Mouse (Mus musculus) stomach, embryonic 16.5 days (tissue): ENCODE data around the gene Dock1. TPM values are rescaled to one million over a fixed set of nuclear protein-coding genes. Genes with fewer than 3 reads are reported as not detected.

Source experiments
- ATAC-seq: fragments of 200-750 bp; cut with Nextera tagmentation; 2 replicates; pipeline ENCODE4 v1.8.0; 2017; ENCODE audit warnings: moderate number of reproducible peaks, moderate TSS enrichment; ENCODE audit not compliant: insufficient read depth, low FRiP score
- H3K27ac ChIP-seq: fragments of 300-500 bp; sonication (generic); 2 replicates; pipeline ENCODE4 v1.5.1; 2014; ENCODE audit warnings: low read length
- H3K27me3 ChIP-seq: fragments of 300-500 bp; sonication (generic); 2 replicates; pipeline ENCODE4 v1.6.1; 2014; ENCODE audit warnings: low read length, control low read depth, mixed read lengths; ENCODE audit not compliant: control insufficient read depth, insufficient read depth
- H3K36me3 ChIP-seq: fragments of 300-500 bp; sonication (generic); 2 replicates; pipeline ENCODE4 v1.6.1; 2014; ENCODE audit warnings: low read length; ENCODE audit not compliant: control insufficient read depth, insufficient read depth
- H3K4me1 ChIP-seq: fragments of 300-500 bp; sonication (generic); 2 replicates; pipeline ENCODE4 v1.6.1; 2014; ENCODE audit warnings: low read length, control low read depth, mixed read lengths; ENCODE audit not compliant: control insufficient read depth, insufficient read depth
- H3K4me2 ChIP-seq: fragments of 300-500 bp; sonication (generic); 2 replicates; pipeline ENCODE4 v1.6.1; 2014; ENCODE audit warnings: low read depth, low read length, mixed read lengths
- H3K4me3 ChIP-seq: fragments of 300-500 bp; sonication (generic); replicated peaks from 2 replicates; pipeline ENCODE4 v1.5.1; 2014; ENCODE audit warnings: mild to moderate bottlenecking, low read length
- H3K9ac ChIP-seq: fragments of 300-500 bp; sonication (generic); 2 replicates; pipeline ENCODE4 v1.6.1; 2014; ENCODE audit warnings: low read length
- H3K9me3 ChIP-seq: fragments of 300-500 bp; sonication (generic); replicated peaks from 2 replicates; pipeline ENCODE4 v1.6.1; 2016; ENCODE audit warnings: low read length, control low read depth; ENCODE audit not compliant: control insufficient read depth
- WGBS: fragments of 180-500 bp; shearing (Covaris S2); extraction: QIAGEN DNeasy Blood & Tissue Kit; methylation state at CpG from one replicate; pipeline ENCODE4 v1.1.7; 2014; 5-methylcytosine and 5-hydroxymethylcytosine counted together
- polyA plus RNA-seq: library from polyadenylated mRNA; unstranded; fragments of >200 nt; fragmentation: Nextera tagmentation; extraction: Ambion mirVana; gene quantifications from 2 replicates; pipeline ENCODE4 v1.2.1, GENCODE M21; 2015

Gene Dock1
- polyA plus RNA-seq, 1 experiment from 2014 or later = 31.3 TPM

DNA sequence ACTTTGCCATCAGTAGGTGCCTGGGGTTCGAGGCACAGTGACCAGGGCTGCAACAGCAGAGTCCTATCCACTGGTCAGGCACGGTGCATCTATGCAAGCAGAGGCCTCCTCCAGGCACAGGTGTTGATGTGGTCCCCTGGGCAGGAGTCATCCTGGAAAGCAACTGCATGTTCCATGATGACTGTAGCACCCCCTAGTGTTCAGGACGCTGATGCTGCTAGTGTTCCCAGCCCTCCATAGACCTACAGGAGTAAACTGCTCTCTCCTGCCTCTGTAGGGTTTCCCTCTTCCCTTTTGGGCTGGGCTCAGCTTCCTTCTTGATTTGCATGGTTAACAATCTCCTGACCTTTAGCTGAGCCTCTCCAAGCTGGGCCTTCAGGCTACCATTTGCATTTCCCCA lies 494.7 kb downstream of the Dock1 start:
- Histone ChIP-seq H3K9ac (no peak overlapping the region), H3K36me3 (peaks cover 10% of the 10 kb centered on the region), H3K27me3 (no peaks in the 10 kb centered on the region), H3K4me1 (no peaks in the 10 kb centered on the region), H3K27ac (no peak overlapping the region), H3K4me3 (no peak overlapping the region), H3K4me2 (no peak overlapping the region), H3K9me3 (no peaks in the 10 kb centered on the region)
- ATAC-seq = no peak
- 26% methylated on average over 3 of the region's 3 CpGs for WGBS

DNA sequence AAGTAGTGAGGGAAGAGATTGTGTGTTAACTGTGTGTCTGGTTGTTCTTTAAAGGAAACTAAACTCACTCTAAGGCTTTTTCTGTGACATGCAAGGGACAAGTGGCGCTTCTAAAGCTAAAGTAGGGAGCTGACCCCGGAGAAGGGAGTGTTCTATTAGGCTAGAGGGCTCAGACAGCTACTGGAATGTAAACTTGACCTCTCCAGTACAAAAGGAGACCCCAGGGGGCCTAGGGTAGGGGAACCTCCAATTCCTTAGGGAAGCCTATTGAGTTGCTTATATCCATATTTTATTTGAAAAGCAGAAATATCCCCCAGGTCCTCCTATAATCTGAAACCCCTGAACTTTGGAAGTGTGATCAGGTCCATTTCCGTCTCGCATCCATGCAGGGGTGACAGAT lies 499.5 kb downstream of the Dock1 start:
- Histone ChIP-seq H3K4me1 (no peaks in the 10 kb centered on the region), H3K4me3 (no peak overlapping the region), H3K27me3 (no peaks in the 10 kb centered on the region), H3K9me3 (no peaks in the 10 kb centered on the region), H3K27ac (no peak overlapping the region), H3K9ac (no peak overlapping the region), H3K36me3 (peaks cover 10% of the 10 kb centered on the region), H3K4me2 (no peak overlapping the region)
- WGBS = 67% methylated on average over 4 of the region's 4 CpGs
- ATAC-seq = no peak

DNA sequence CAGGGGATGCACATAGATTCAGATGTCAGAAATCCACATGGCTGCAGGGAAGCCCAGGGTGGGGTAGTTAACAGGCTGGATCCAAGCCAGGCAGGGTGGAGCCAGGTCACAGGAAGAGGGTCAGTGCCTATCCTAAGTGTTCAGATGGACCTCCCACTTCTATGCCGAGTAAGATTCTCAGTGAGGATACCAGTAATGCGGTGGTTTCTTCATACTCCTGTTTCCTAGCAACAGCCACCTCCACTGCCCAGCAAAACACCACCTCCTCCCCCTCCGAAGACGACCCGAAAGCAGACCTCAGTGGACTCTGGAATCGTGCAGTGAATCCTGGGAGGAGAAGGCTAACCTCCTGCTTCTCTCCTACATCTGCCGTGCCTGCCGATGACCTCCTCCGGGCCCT lies 501.8 kb downstream of the Dock1 start:
- H3K4me3 ChIP-seq = no peak overlapping the region
- H3K4me1 ChIP-seq = no peaks in the 10 kb centered on the region
- H3K36me3 ChIP-seq = peaks cover 7% of the 10 kb centered on the region
- no peak overlapping the region for H3K27ac ChIP-seq
- no peaks in the 10 kb centered on the region for H3K9me3 ChIP-seq
- no peak for ATAC-seq
- WGBS = 69% methylated on average over 9 of the region's 9 CpGs
- no peaks in the 10 kb centered on the region for H3K27me3 ChIP-seq
- no peak overlapping the region for H3K4me2 ChIP-seq
- H3K9ac ChIP-seq = no peak overlapping the region

DNA sequence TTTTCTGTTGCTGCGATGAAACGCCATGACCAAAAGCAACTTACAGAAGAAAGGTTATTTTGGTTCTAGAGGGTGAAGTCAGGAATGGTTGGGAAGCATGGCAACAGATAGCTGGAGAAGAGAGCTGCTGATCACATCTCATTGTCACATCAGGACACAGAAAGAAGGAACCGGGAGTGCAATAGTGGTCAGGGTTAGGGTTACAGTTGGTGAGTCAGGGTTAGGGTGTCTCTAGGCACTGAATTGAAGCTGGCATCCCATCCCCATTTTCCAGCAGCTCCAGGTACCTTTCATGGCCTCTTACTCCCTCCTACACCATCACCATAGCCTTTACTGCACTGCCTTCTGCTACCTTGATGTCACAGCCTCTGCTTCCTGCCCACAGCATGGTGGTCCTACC lies 523.7 kb downstream of the Dock1 start:
- no peak overlapping the region for H3K4me2 ChIP-seq
- no peaks in the 10 kb centered on the region for H3K27me3 ChIP-seq
- no peaks in the 10 kb centered on the region for H3K9me3 ChIP-seq
- 90% methylated on average over 3 of the region's 3 CpGs for WGBS
- no peaks in the 10 kb centered on the region for H3K36me3 ChIP-seq
- H3K4me1 ChIP-seq = no peaks in the 10 kb centered on the region
- H3K9ac ChIP-seq = no peak overlapping the region
- no peak overlapping the region for H3K4me3 ChIP-seq
- H3K27ac ChIP-seq = no peak overlapping the region
- no peak for ATAC-seq

DNA sequence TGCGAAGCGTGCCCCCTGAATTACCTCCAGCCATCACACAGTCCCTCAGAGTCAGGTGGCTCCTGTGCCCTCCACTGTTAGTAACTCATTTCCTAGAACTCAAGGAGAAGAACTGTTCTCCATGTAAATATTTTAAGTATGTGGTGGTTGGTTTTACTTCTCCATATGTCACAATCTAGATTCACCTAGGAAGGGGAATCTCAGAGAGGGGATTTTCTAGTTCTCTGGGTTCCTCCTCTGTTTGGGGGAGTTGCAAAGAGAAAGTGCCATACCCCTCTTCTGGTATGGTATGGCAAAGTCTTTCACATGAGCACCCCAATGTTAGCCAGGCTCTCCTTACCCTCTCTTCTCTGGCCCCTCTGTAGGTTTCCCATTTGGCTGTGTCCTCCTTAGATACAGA lies 525.2 kb downstream of the Dock1 start:
- no peaks in the 10 kb centered on the region for H3K9me3 ChIP-seq
- ATAC-seq = no peak
- H3K4me3 ChIP-seq = no peak overlapping the region
- H3K27ac ChIP-seq = no peak overlapping the region
- H3K4me2 ChIP-seq = no peak overlapping the region
- H3K9ac ChIP-seq = no peak overlapping the region
- H3K4me1 ChIP-seq = no peaks in the 10 kb centered on the region
- no peaks in the 10 kb centered on the region for H3K36me3 ChIP-seq
- no peaks in the 10 kb centered on the region for H3K27me3 ChIP-seq
- WGBS = 86% methylated on average over 2 of the region's 2 CpGs

DNA sequence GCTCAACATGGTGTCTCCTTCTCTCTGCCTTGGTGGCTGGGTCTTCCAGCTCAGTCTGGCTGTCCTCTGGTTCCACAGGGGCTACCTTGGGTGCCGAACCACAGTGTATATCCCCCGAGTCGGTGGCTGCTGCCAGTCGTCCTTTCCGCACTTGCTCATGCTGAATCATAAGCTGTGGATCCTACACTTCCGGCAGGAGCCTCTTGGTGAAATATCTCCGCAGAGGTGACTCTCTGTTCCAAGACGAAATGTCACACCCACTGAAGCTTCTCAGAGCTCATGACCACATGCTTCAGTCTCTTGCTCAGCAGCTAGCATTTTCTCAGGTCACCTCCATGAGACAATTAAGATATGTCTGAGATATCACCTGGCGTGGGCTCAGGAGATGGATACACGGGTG lies 526.4 kb downstream of the Dock1 start:
- Histone ChIP-seq H3K4me3 (no peak overlapping the region), H3K9me3 (no peaks in the 10 kb centered on the region), H3K9ac (no peak overlapping the region), H3K27ac (no peak overlapping the region), H3K36me3 (no peaks in the 10 kb centered on the region), H3K4me1 (no peaks in the 10 kb centered on the region), H3K27me3 (no peaks in the 10 kb centered on the region), H3K4me2 (no peak overlapping the region)
- no peak for ATAC-seq
- WGBS = 86% methylated on average over 10 of the region's 10 CpGs

DNA sequence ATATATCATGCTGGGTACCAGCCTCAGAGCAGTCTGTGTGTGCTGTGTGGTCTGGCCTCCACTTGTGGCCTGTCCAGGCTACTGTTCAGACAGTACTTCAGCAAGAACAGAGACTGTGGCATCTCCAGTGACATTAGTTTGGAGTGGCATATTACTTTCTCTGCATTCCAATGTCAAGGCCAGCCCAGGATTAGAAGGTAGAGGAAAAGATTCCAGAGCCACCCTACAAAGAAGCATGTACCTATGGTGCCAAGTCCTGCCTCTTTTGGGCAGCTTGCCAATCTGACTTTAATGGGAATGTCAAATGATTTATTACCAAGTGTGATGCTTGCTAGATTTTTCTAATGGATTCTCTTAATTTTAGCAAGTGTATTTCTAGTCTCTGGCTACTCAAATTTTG lies 533.5 kb downstream of the Dock1 start:
- no peak; the same call in 1 of the 2 replicates for ATAC-seq
- no peak overlapping the region for H3K4me3 ChIP-seq
- H3K4me2 ChIP-seq = no peak overlapping the region

DNA sequence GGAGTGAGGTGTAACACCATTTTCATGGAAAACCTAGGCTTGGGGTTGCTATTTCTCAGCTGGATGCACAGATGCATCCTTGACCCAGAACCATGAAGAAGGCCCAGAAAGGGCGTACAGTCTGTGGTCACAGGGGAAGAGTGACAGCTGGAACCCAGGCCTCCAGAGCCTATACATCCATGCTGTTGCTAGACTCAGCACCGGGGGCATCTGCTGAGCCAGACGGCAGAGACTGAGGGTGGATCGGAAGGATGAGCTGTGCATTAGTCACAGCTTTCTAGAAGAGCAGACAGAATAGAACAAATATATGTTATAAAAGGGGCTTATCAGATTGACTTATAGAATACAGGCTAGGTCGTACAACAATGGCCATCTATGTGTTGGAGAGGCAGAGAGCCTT lies 534.7 kb downstream of the Dock1 start:
- Histone ChIP-seq H3K9me3 (no peaks in the 10 kb centered on the region), H3K4me3 (no peak overlapping the region), H3K27me3 (no peaks in the 10 kb centered on the region), H3K36me3 (no peaks in the 10 kb centered on the region), H3K4me1 (no peaks in the 10 kb centered on the region), H3K4me2 (no peak overlapping the region), H3K27ac (no peak overlapping the region), H3K9ac (no peak overlapping the region)
- WGBS = 65% methylated on average over 5 of the region's 5 CpGs
- no peak for ATAC-seq

More for the DNA sequence above, 533.5 kb downstream of the Dock1 start:
- Histone ChIP-seq H3K27ac (no peak overlapping the region), H3K36me3 (no peaks in the 10 kb centered on the region), H3K9ac (no peak overlapping the region), H3K4me1 (no peaks in the 10 kb centered on the region), H3K9me3 (no peaks in the 10 kb centered on the region), H3K27me3 (no peaks in the 10 kb centered on the region)

DNA sequence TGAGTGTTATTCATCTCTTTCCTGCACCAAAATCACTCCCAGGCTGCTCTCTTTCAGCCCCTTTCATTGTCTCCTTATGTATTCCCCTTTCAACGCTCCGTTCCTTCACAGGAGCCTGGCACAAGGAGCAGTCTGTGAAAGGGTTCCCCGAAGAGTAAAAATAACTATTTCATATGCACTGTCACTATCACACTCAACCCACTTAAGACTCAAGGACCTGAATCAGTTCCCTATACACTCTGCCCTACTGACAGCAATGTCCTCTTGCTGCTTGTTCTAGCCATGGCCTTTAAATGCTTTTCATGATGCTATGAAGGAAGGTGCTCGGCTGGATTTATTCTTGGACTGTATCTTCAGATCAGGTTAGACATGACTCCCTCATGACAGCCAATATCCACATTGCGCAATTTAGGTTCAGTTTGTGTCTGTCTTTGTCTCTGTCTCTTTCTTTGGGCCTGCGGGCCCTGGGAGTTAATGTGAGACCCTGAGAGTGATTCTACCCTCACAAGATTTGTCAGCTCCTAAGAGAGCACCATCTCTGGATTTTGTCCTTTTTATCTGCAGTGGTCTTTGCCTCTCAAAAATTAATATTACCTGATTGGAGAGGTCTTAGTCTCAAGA lies 538.6 kb downstream of the Dock1 start:
- Histone ChIP-seq H3K4me3 (no peak overlapping the region), H3K9ac (no peak overlapping the region), H3K36me3 (no peaks in the 10 kb centered on the region), H3K4me1 (no peaks in the 10 kb centered on the region), H3K4me2 (no peak overlapping the region), H3K27ac (no peak overlapping the region), H3K9me3 (no peaks in the 10 kb centered on the region), H3K27me3 (no peaks in the 10 kb centered on the region)
- 93% methylated on average over 6 of the region's 6 CpGs for WGBS
- no peak for ATAC-seq

DNA sequence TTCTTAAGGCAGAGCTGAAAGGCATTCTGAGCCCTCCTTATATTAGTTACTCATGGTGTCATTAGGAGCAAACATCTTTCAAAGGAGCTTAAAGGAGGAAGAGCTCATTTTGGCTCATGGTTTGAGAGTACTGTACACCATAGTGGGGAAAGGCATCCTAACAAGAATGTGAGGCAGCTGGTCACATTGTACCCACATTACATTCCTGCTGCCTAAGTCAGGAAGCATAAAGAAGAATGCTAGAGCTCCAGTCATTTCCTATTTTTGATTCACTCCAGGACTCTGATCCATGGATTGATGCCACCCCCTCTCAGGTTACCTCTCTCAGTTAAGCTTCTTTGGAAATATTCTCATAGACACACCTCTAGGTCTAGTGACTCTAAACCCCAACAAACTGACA lies 539.8 kb downstream of the Dock1 start:
- H3K4me1 ChIP-seq = no peaks in the 10 kb centered on the region
- no peak overlapping the region for H3K4me3 ChIP-seq
- H3K9ac ChIP-seq = no peak overlapping the region
- ATAC-seq = no peak
- H3K9me3 ChIP-seq = no peaks in the 10 kb centered on the region
- no peaks in the 10 kb centered on the region for H3K36me3 ChIP-seq
- no peak overlapping the region for H3K4me2 ChIP-seq
- H3K27me3 ChIP-seq = no peaks in the 10 kb centered on the region
- H3K27ac ChIP-seq = no peak overlapping the region
